8 mouse cellular contexts compared by ENCODE assay signal in the genomic region with DNA sequence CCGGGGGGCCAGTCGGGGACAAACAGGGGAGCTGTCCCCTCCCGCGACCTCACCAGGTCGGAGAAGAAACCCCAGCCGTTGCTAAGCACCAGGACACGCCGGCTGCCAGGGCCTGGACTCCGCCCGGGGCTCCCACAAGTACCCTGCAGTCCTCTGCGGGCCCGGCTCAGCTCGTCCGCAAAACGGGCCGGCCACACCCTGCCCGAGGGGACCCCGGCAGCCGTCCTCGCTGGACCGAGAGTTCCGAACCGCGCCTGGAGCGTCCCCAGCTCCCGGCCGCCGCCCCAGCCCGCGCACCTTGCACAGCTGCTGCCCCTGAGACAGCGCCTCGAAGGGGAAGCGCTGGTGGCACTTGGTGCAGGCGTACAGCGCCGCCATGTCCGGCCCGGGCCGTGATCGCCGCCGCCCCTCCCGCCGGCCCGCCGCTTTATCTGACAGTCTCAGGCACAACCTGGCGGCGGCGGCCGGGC. TPM values are rescaled to one million over a fixed set of nuclear protein-coding genes. Genes with fewer than 3 reads are reported as not detected.
A peak's percentile ranks its signal among the peaks of the same experiment; 100 is the strongest.
DNase-seq lines count a peak whose midpoint lies in the region; ATAC-seq and TF ChIP-seq lines count a peak whose summit lies in the region.

No protein-coding gene starts in this region.

- peak overlapping the region; percentile 98 for H3K4me3 ChIP-seq in heart, embryonic 11.5 days (ENCODE audit: low read depth, low read length)
- peak overlapping the region; percentile 95 for H3K4me3 ChIP-seq in limb, embryonic 14.5 days (replicated peaks; ENCODE audit: low read length)
- peak overlapping the region; percentile 92 for H3K4me3 ChIP-seq in midbrain, embryonic 15.5 days

- H3K36me3 ChIP-seq in heart, embryonic 11.5 days (ENCODE audit: control insufficient read depth, insufficient read depth, low read length): peaks cover 6% of the 10 kb centered on the region
- H3K36me3 ChIP-seq in limb, embryonic 14.5 days (ENCODE audit: control insufficient read depth, insufficient read depth, low read length): peaks cover 12% of the 10 kb centered on the region
- H3K36me3 ChIP-seq in midbrain, embryonic 15.5 days (replicated peaks): peaks cover 8% of the 10 kb centered on the region

- no peaks in the 10 kb centered on the region for H3K27me3 ChIP-seq in heart, embryonic 11.5 days (ENCODE audit: control insufficient read depth, insufficient read depth, low read length)
- H3K27me3 ChIP-seq in limb, embryonic 14.5 days (ENCODE audit: control insufficient read depth, insufficient read depth, low read length): no peaks in the 10 kb centered on the region
- H3K27me3 ChIP-seq in midbrain, embryonic 15.5 days (replicated peaks): no peaks in the 10 kb centered on the region

- 0% methylated on average over 39 of the region's 50 CpGs for WGBS in heart, embryonic 11.5 days (ENCODE audit: insufficient replicate concordance)
- 0% methylated on average over 31 of the region's 50 CpGs for WGBS in limb, embryonic 14.5 days
- under 1% methylated on average over 49 of the region's 50 CpGs for WGBS in midbrain, embryonic 15.5 days

- peak; percentile 75 for ATAC-seq in heart, embryonic 11.5 days (replicated peaks; ENCODE audit: insufficient number of reproducible peaks, low FRiP score, low TSS enrichment)
- peak; percentile 12 for ATAC-seq in limb, embryonic 14.5 days (ENCODE audit: low FRiP score, low read depth)
- peak; percentile 61 for ATAC-seq in midbrain, embryonic 15.5 days (replicated peaks)

- H3K4me2 ChIP-seq in heart, embryonic 11.5 days: peak overlapping the region; percentile 82
- peak overlapping the region; percentile 55 for H3K4me2 ChIP-seq in limb, embryonic 14.5 days (replicated peaks; ENCODE audit: low read depth, low read length, severe bottlenecking)
- H3K4me2 ChIP-seq in midbrain, embryonic 15.5 days: peak overlapping the region; percentile 60

- H3K27ac ChIP-seq in heart, embryonic 11.5 days (ENCODE audit: low read depth, low read length): peak overlapping the region; percentile 90
- H3K27ac ChIP-seq in limb, embryonic 14.5 days (replicated peaks; ENCODE audit: low read depth, low read length): peak overlapping the region; percentile 75
- H3K27ac ChIP-seq in midbrain, embryonic 15.5 days: peak overlapping the region; percentile 91

- DNase-seq in adrenal gland, postnatal 36 days: peak; percentile 58 to 69
- no peak for DNase-seq in adrenal gland, postnatal 25 days
- DNase-seq in right cerebral cortex, postnatal 14 days: peak; percentile 42
- no peak for DNase-seq in right cerebral cortex, postnatal 25 days
- DNase-seq in limb, embryonic 14.5 days (ENCODE audit: low spot score): no peak
- no peak for DNase-seq in spleen, adult 18-20 months

- H3K9ac ChIP-seq in heart, embryonic 11.5 days (ENCODE audit: low read depth, low read length): peak overlapping the region; percentile 88
- peak overlapping the region; percentile 84 for H3K9ac ChIP-seq in limb, embryonic 14.5 days (ENCODE audit: low read depth, low read length, severe bottlenecking)
- H3K9ac ChIP-seq in midbrain, embryonic 15.5 days: peak overlapping the region; percentile 90

- peaks cover 5% of the 10 kb centered on the region; the same call in 1 of the 2 replicates for H3K4me1 ChIP-seq in heart, embryonic 11.5 days (ENCODE audit: control insufficient read depth, insufficient read depth, low read length)
- H3K4me1 ChIP-seq in limb, embryonic 14.5 days (ENCODE audit: control insufficient read depth, insufficient read depth, low read length): 0 out of 2 replicates have a peak, but pooled peaks cover 3% of the 10 kb centered on the region
- peaks cover 19% of the 10 kb centered on the region for H3K4me1 ChIP-seq in midbrain, embryonic 15.5 days

- no peaks in the 10 kb centered on the region for H3K9me3 ChIP-seq in heart, embryonic 11.5 days (replicated peaks; ENCODE audit: control insufficient read depth, low read length)
- no peaks in the 10 kb centered on the region for H3K9me3 ChIP-seq in limb, embryonic 14.5 days (ENCODE audit: control insufficient read depth, low read length)
- H3K9me3 ChIP-seq in midbrain, embryonic 15.5 days: no peaks in the 10 kb centered on the region

- TF ChIP-seq POLR2A in limb, embryonic 14.5 days (IDR thresholded peaks at IDR 0.05; ENCODE audit: borderline replicate concordance, extremely low read depth, insufficient read depth, insufficient read length): no peak

RNA-seq across cellular contexts. Expression of a gene that starts 0.3 kb away (rescaled TPM):
- 10 to 100 TPM; 35.5 to 38.6 TPM for total RNA-seq in adrenal gland, postnatal 36 days (2021)
- 35.3 and 36.6 TPM in 2 replicates for total RNA-seq in adrenal gland, postnatal 25 days (2021)
- 31.2 and 33.4 TPM in 2 replicates for polyA plus RNA-seq in heart, embryonic 11.5 days (2014; fragmentation: Nextera tagmentation; extraction: Ambion mirVana)
- polyA plus RNA-seq in limb, embryonic 14.5 days (2012; rRNA removed): 19.0 and 19.1 TPM in 2 replicates
- polyA plus RNA-seq in limb, embryonic 14.5 days (2014; fragmentation: Nextera tagmentation; extraction: Ambion mirVana): 48.3 and 57.1 TPM in 2 replicates
- 44.6 and 45.6 TPM in 2 replicates for polyA plus RNA-seq in midbrain, embryonic 15.5 days (2015; fragmentation: Nextera tagmentation; extraction: Ambion mirVana)

RNA-seq across cellular contexts. Expression of a gene that starts 37.8 kb away (rescaled TPM):
- 10 to 100 TPM; 60.9 to 64.1 TPM for total RNA-seq in adrenal gland, postnatal 36 days (2021)
- total RNA-seq in adrenal gland, postnatal 25 days (2021): 56.4 and 57.6 TPM in 2 replicates
- polyA plus RNA-seq in heart, embryonic 11.5 days (2014; fragmentation: Nextera tagmentation; extraction: Ambion mirVana): 66.8 and 67.5 TPM in 2 replicates
- 54.2 and 57.3 TPM in 2 replicates for polyA plus RNA-seq in limb, embryonic 14.5 days (2012; rRNA removed)
- polyA plus RNA-seq in limb, embryonic 14.5 days (2014; fragmentation: Nextera tagmentation; extraction: Ambion mirVana): 64.6 and 65.2 TPM in 2 replicates
- polyA plus RNA-seq in midbrain, embryonic 15.5 days (2015; fragmentation: Nextera tagmentation; extraction: Ambion mirVana): 154 and 161 TPM in 2 replicates

RNA-seq across cellular contexts. Expression of a gene that starts 51.8 kb away (rescaled TPM):
- under 1 TPM; 0.30 to 0.40 TPM for total RNA-seq in adrenal gland, postnatal 36 days (2021)
- 0.33 TPM in 1 of 2 replicates, not detected in the other for total RNA-seq in adrenal gland, postnatal 25 days (2021)
- polyA plus RNA-seq in heart, embryonic 11.5 days (2014; fragmentation: Nextera tagmentation; extraction: Ambion mirVana): 0.40 and 0.63 TPM in 2 replicates
- polyA plus RNA-seq in limb, embryonic 14.5 days (2012; rRNA removed): 0.54 and 0.64 TPM in 2 replicates
- polyA plus RNA-seq in limb, embryonic 14.5 days (2014; fragmentation: Nextera tagmentation; extraction: Ambion mirVana): 0.35 and 0.62 TPM in 2 replicates
- polyA plus RNA-seq in midbrain, embryonic 15.5 days (2015; fragmentation: Nextera tagmentation; extraction: Ambion mirVana): 0.06 and 0.27 TPM in 2 replicates

Comparison
In these comparisons a context has a peak if more than half of its experiments do, and no peak if none do; other contexts are left out.
1. DNase-seq: peak in adrenal gland, postnatal 36 days (2 of 2) and right cerebral cortex, postnatal 14 days (single experiment); none in adrenal gland, postnatal 25 days (single experiment), right cerebral cortex, postnatal 25 days (single experiment), limb, embryonic 14.5 days (single experiment) and spleen, adult 18-20 months (0 of 2).
2. ATAC-seq: peak in every context shown above with its lines; median percentile 75 in heart, embryonic 11.5 days; 61 in midbrain, embryonic 15.5 days; 12 in limb, embryonic 14.5 days.
3. Peak in every context shown above with its lines, with median percentiles within 50 percentile points of each other: H3K27ac ChIP-seq, H3K4me2 ChIP-seq, H3K4me3 ChIP-seq and H3K9ac ChIP-seq.